ENCODE assay signal across 19 mouse cellular contexts in genomic region chr1:186988281-186988682, GRCm38 (mm10). TPM values are rescaled to one million over a fixed set of nuclear protein-coding genes. Genes with fewer than 3 reads are reported as not detected.
DNase-seq lines count a peak whose midpoint lies in the region; ATAC-seq and TF ChIP-seq lines count a peak whose summit lies in the region.
"Had no signal": no experiment of that assay in that cellular context is flagged by ENCODE, and none has a peak within 500 bp of the region (broad histone marks: within the 10 kb centered on the region; RNA-seq: fewer than 3 reads in every experiment).

No protein-coding gene starts in this region.

- no peaks in the 10 kb centered on the region; the same call in 1 of the 2 replicates for H3K4me1 ChIP-seq in forebrain, embryonic 10.5 days
- H3K4me1 ChIP-seq in forebrain, embryonic 11.5 days (replicated peaks; ENCODE audit: control insufficient read depth, insufficient read depth, low read length): no peaks in the 10 kb centered on the region
- H3K4me1 ChIP-seq in midbrain, embryonic 12.5 days: peaks cover 11% of the 10 kb centered on the region
- H3K4me1 ChIP-seq in midbrain, postnatal 0 days (ENCODE audit: insufficient read depth, low read length): no peaks in the 10 kb centered on the region
- H3K4me1 ChIP-seq in forebrain, embryonic 13.5 days: peaks cover 24% of the 10 kb centered on the region

- no peak overlapping the region for H3ac ChIP-seq in myocyte (ENCODE audit: control insufficient read depth, insufficient read length)

- no peaks in the 10 kb centered on the region for H3K79me2 ChIP-seq in myocyte (ENCODE audit: control insufficient read depth, insufficient read depth)

- no peak overlapping the region for H3K27ac ChIP-seq in forebrain, embryonic 10.5 days
- no peak overlapping the region for H3K27ac ChIP-seq in forebrain, embryonic 11.5 days (ENCODE audit: low read depth, low read length)
- H3K27ac ChIP-seq in midbrain, embryonic 12.5 days (replicated peaks): no peak overlapping the region
- H3K27ac ChIP-seq in midbrain, postnatal 0 days (ENCODE audit: low read depth, low read length): no peak overlapping the region
- H3K27ac ChIP-seq in forebrain, embryonic 13.5 days: 0 out of 2 replicates have a peak overlapping the region, but pooled peaks have one; percentile 51
- H3K27ac ChIP-seq: kidney, postnatal 0 days; stomach, postnatal 0 days had no signal

- H3K9me3 ChIP-seq in forebrain, embryonic 10.5 days: peaks cover 7% of the 10 kb centered on the region; the same call in 1 of the 2 replicates
- no peaks in the 10 kb centered on the region for H3K9me3 ChIP-seq in forebrain, embryonic 11.5 days (ENCODE audit: control insufficient read depth, low read length)
- peaks cover 8% of the 10 kb centered on the region; the same call in 1 of the 2 replicates for H3K9me3 ChIP-seq in midbrain, embryonic 12.5 days
- H3K9me3 ChIP-seq in midbrain, postnatal 0 days (ENCODE audit: low read length): no peaks in the 10 kb centered on the region
- H3K9me3 ChIP-seq in forebrain, embryonic 13.5 days (replicated peaks): no peaks in the 10 kb centered on the region

- ATAC-seq in forebrain, embryonic 11.5 days (replicated peaks; ENCODE audit: low FRiP score): no peak
- peak; percentile 65; the same call in 1 of the 2 replicates for ATAC-seq in midbrain, embryonic 12.5 days (ENCODE audit: low FRiP score, low read depth)
- ATAC-seq in midbrain, postnatal 0 days (ENCODE audit: low FRiP score): no peak
- ATAC-seq in forebrain, embryonic 13.5 days: peak; percentile 74; the same call in 1 of the 2 replicates
- no peak for ATAC-seq in activated CD4-positive, CD25-positive, alpha-beta regulatory T cell, adult 4 months
- ATAC-seq: intestine, postnatal 0 days had no signal

- no peak overlapping the region for H3K4me2 ChIP-seq in forebrain, embryonic 11.5 days (ENCODE audit: low read depth, low read length, severe bottlenecking)
- 0 out of 2 replicates have a peak overlapping the region, but pooled peaks have one; percentile 5 for H3K4me2 ChIP-seq in midbrain, embryonic 12.5 days (replicated peaks)
- H3K4me2 ChIP-seq in midbrain, postnatal 0 days (ENCODE audit: low read depth, low read length, poor library complexity, severe bottlenecking): no peak overlapping the region
- 0 out of 2 replicates have a peak overlapping the region, but pooled peaks have one; percentile 15 for H3K4me2 ChIP-seq in forebrain, embryonic 13.5 days
- H3K4me2 ChIP-seq in myocyte (ENCODE audit: low read depth): peak overlapping the region; percentile 30

- H3K9ac ChIP-seq in forebrain, embryonic 11.5 days (ENCODE audit: low read length): no peak overlapping the region
- no peak overlapping the region for H3K9ac ChIP-seq in midbrain, embryonic 12.5 days (replicated peaks)
- H3K9ac ChIP-seq in midbrain, postnatal 0 days (replicated peaks; ENCODE audit: low read length, poor library complexity, severe bottlenecking): no peak overlapping the region
- H3K9ac ChIP-seq in forebrain, embryonic 13.5 days: no peak overlapping the region

- H3K36me3 ChIP-seq in forebrain, embryonic 10.5 days (replicated peaks): no peaks in the 10 kb centered on the region
- no peaks in the 10 kb centered on the region for H3K36me3 ChIP-seq in forebrain, embryonic 11.5 days (ENCODE audit: control insufficient read depth, insufficient read depth, low read length)
- no peaks in the 10 kb centered on the region for H3K36me3 ChIP-seq in midbrain, embryonic 12.5 days
- H3K36me3 ChIP-seq in midbrain, postnatal 0 days (ENCODE audit: insufficient read depth, low read length): no peaks in the 10 kb centered on the region
- H3K36me3 ChIP-seq in forebrain, embryonic 13.5 days (ENCODE audit: poor library complexity, severe bottlenecking): no peaks in the 10 kb centered on the region
- no peaks in the 10 kb centered on the region for H3K36me3 ChIP-seq in myocyte (ENCODE audit: control insufficient read depth, insufficient read depth)

- TF ChIP-seq POLR2A in myocyte (IDR thresholded peaks at IDR 0.05; ENCODE audit: insufficient read length, low read depth): no peak

- peak; percentile 10 for DNase-seq in forebrain, embryonic 10.5 days (ENCODE audit: extremely low spot score, low spot score)
- no peak for DNase-seq in forebrain, embryonic 11.5 days (ENCODE audit: low spot score)
- DNase-seq in midbrain, postnatal 0 days (ENCODE audit: low spot score): no peak
- no peak for DNase-seq in urinary bladder, adult 18-20 months (ENCODE audit: low spot score in 2 of 2)
- DNase-seq: B cell, adult 2 months; cerebellum, adult 8-10 months; liver; lung, adult 18-20 months; thymus, postnatal 14 days had no signal

- H3K4me3 ChIP-seq in forebrain, embryonic 10.5 days: no peak overlapping the region
- no peak overlapping the region for H3K4me3 ChIP-seq in forebrain, embryonic 11.5 days (ENCODE audit: low read depth, low read length)
- H3K4me3 ChIP-seq in midbrain, embryonic 12.5 days: no peak overlapping the region
- H3K4me3 ChIP-seq in midbrain, postnatal 0 days (ENCODE audit: low read depth, low read length): no peak overlapping the region
- no peak overlapping the region for H3K4me3 ChIP-seq in forebrain, embryonic 13.5 days
- no peak overlapping the region for H3K4me3 ChIP-seq in myocyte

- TF ChIP-seq CTCF in midbrain, postnatal 0 days (IDR thresholded peaks at IDR 0.05): no peak

- WGBS in forebrain, embryonic 10.5 days: 75% methylated on average over 9 of the region's 9 CpGs
- 61% methylated on average over 9 of the region's 9 CpGs for WGBS in forebrain, embryonic 11.5 days
- 35% methylated on average over 9 of the region's 9 CpGs for whole genome bisulfite sequencing in midbrain, embryonic 12.5 days
- 30% methylated on average over 9 of the region's 9 CpGs for WGBS in midbrain, postnatal 0 days
- 30% methylated on average over 9 of the region's 9 CpGs for WGBS in forebrain, embryonic 13.5 days

- no peaks in the 10 kb centered on the region for H3K27me3 ChIP-seq in forebrain, embryonic 10.5 days (ENCODE audit: poor library complexity, severe bottlenecking)
- no peaks in the 10 kb centered on the region for H3K27me3 ChIP-seq in forebrain, embryonic 11.5 days (ENCODE audit: control insufficient read depth, insufficient read depth, low read length)
- H3K27me3 ChIP-seq in midbrain, embryonic 12.5 days: peaks cover 6% of the 10 kb centered on the region; the same call in 1 of the 2 replicates
- H3K27me3 ChIP-seq in midbrain, postnatal 0 days (ENCODE audit: insufficient read depth, low read length): no peaks in the 10 kb centered on the region
- no peaks in the 10 kb centered on the region for H3K27me3 ChIP-seq in forebrain, embryonic 13.5 days
- H3K27me3 ChIP-seq in myocyte (ENCODE audit: control insufficient read depth, insufficient read depth, insufficient read length): no peaks in the 10 kb centered on the region

TF ChIP-seq in myocyte, 11 proteins besides CTCF, POLR2A, EP300 and RAD21:
- TF ChIP-seq POLR2AphosphoS2 (IDR thresholded peaks at IDR 0.05; ENCODE audit: insufficient read length, low read depth): no peak
- no peak for TF ChIP-seq MYOG (IDR thresholded peaks at IDR 0.05; ENCODE audit: control insufficient read depth in 1 of 3, insufficient read depth in 1 of 3, insufficient read length in 2 of 3, low read depth in 2 of 3)
- TF ChIP-seq MAX (IDR thresholded peaks at IDR 0.05; ENCODE audit: low read depth): no peak
- TF ChIP-seq MYOD1 (IDR thresholded peaks at IDR 0.05; ENCODE audit: control insufficient read depth in 1 of 3, insufficient read length in 2 of 3, low read depth in 2 of 3): no peak
- no peak for TF ChIP-seq TCF12 (IDR thresholded peaks at IDR 0.05; ENCODE audit: insufficient read depth, poor library complexity, severe bottlenecking)
- no peak for TF ChIP-seq USF1 (IDR thresholded peaks at IDR 0.05; ENCODE audit: low read depth)
- no peak for TF ChIP-seq E2F4 (IDR thresholded peaks at IDR 0.05; ENCODE audit: insufficient read depth)
- TF ChIP-seq REST (IDR thresholded peaks at IDR 0.05; ENCODE audit: insufficient read depth, insufficient read length): no peak
- no peak for TF ChIP-seq TCF3 (IDR thresholded peaks at IDR 0.05; ENCODE audit: insufficient read length, low read depth)
- no peak for TF ChIP-seq CEBPB (IDR thresholded peaks at IDR 0.05; ENCODE audit: insufficient read depth, poor library complexity, severe bottlenecking)
- no peak for TF ChIP-seq SRF (IDR thresholded peaks at IDR 0.05; ENCODE audit: control insufficient read depth, insufficient read length, low read depth)

RNA-seq across cellular contexts. Expression of gene D1Pas1, which starts 21.1 kb away (rescaled TPM):
- not detected in 2 replicates for polyA plus RNA-seq in forebrain, embryonic 10.5 days (2016; fragmentation: Nextera tagmentation; extraction: Ambion mirVana)
- polyA plus RNA-seq in forebrain, embryonic 11.5 days (2014; fragmentation: Nextera tagmentation; extraction: Ambion mirVana): 0.11 TPM in 1 of 2 replicates, not detected in the other
- 0.16 and 0.20 TPM in 2 replicates for polyA plus RNA-seq in midbrain, embryonic 12.5 days (2016; fragmentation: Nextera tagmentation; extraction: Ambion mirVana)
- not detected in 2 replicates for total RNA-seq in midbrain, postnatal 0 days (2014; rRNA removed)
- polyA plus RNA-seq in midbrain, postnatal 0 days (2015; fragmentation: Nextera tagmentation; extraction: Ambion mirVana): 0.06 and 0.13 TPM in 2 replicates
- polyA plus RNA-seq in forebrain, embryonic 13.5 days (2015; fragmentation: Nextera tagmentation; extraction: Ambion mirVana): not detected in 2 replicates
- not detected for polyA plus RNA-seq in myocyte (2012; fragmentation: generic; extraction: Trizol)
- polyA plus RNA-seq in activated CD4-positive, CD25-positive, alpha-beta regulatory T cell, adult 4 months (2017; shearing (Covaris generic)): not detected
- total RNA-seq: adrenal gland, adult 18-20 months; hematopoietic stem cell, adult 5-6 weeks; layer of hippocampus, adult 8-10 months had no signal
- polyA plus RNA-seq: intestine, postnatal 0 days; kidney, postnatal 0 days; stomach, postnatal 0 days had no signal

Comparison
In these comparisons a context has a peak if more than half of its experiments do, and no peak if none do; other contexts are left out.
1. ATAC-seq: peak in midbrain, embryonic 12.5 days (single experiment) and forebrain, embryonic 13.5 days (single experiment); none in forebrain, embryonic 11.5 days (single experiment), midbrain, postnatal 0 days (single experiment) and activated CD4-positive, CD25-positive, alpha-beta regulatory T cell, adult 4 months (single experiment).
2. H3K4me2 ChIP-seq: peak in midbrain, embryonic 12.5 days (single experiment), forebrain, embryonic 13.5 days (single experiment) and myocyte (single experiment); none in forebrain, embryonic 11.5 days (single experiment) and midbrain, postnatal 0 days (single experiment).